In the genomic region with DNA sequence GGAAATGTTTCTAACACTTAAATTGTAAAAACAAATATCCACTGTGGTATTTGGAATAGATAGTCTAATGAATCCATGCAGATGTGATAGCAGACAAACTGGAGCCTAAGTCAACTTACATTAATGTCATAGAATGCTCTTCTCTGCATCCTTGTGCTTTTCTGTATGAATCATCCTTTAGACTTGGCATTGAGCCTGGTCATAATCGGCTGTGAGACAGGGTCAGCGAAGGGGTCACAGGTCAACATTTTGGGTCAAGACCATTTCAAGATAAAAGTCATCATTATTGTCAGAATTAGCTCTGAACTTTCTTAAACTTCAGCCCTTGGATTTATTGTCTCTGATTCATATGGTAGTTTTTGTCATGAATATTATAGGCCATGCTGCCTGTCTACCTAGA, we compare ENCODE assay signal across 25 mouse cellular contexts. TPM values are rescaled to one million over a fixed set of nuclear protein-coding genes. Genes with fewer than 3 reads are reported as not detected.
DNase-seq lines count a peak whose midpoint lies in the region; ATAC-seq lines count a peak whose summit lies in the region.
"Had no signal": no experiment of that assay in that cellular context is flagged by ENCODE, and none has a peak within 500 bp of the region (broad histone marks: within the 10 kb centered on the region; RNA-seq: fewer than 3 reads in every experiment).

No protein-coding gene starts in this region.

- no peak overlapping the region for H3K4me2 ChIP-seq in limb, embryonic 11.5 days (ENCODE audit: low read depth, severe bottlenecking)
- H3K4me2 ChIP-seq: forebrain, embryonic 13.5 days; hindbrain, embryonic 13.5 days; limb, embryonic 15.5 days; lung, embryonic 15.5 days had no signal

- H3K9ac ChIP-seq in limb, embryonic 11.5 days (ENCODE audit: low read length): no peak overlapping the region
- H3K9ac ChIP-seq: forebrain, embryonic 13.5 days; hindbrain, embryonic 13.5 days; limb, embryonic 15.5 days; liver, embryonic 14.5 days; lung, embryonic 15.5 days had no signal

- no peak overlapping the region for H3K4me3 ChIP-seq in limb, embryonic 11.5 days (ENCODE audit: low read depth, low read length)
- H3K4me3 ChIP-seq in limb, embryonic 10.5 days: no peak overlapping the region
- H3K4me3 ChIP-seq: forebrain, embryonic 13.5 days; heart, adult 2 months; hindbrain, embryonic 13.5 days; limb, embryonic 15.5 days; lung, embryonic 15.5 days; midbrain, embryonic 10.5 days had no signal

- H3K4me1 ChIP-seq in limb, embryonic 11.5 days (ENCODE audit: control insufficient read depth, insufficient read depth, low read length): no peaks in the 10 kb centered on the region
- H3K4me1 ChIP-seq in limb, embryonic 10.5 days: no peaks in the 10 kb centered on the region
- H3K4me1 ChIP-seq: forebrain, embryonic 13.5 days; hindbrain, embryonic 13.5 days; limb, embryonic 15.5 days; lung, embryonic 15.5 days had no signal

- H3K36me3 ChIP-seq in limb, embryonic 11.5 days (ENCODE audit: control insufficient read depth, insufficient read depth, low read length): no peaks in the 10 kb centered on the region
- peaks cover 31% of the 10 kb centered on the region for H3K36me3 ChIP-seq in limb, embryonic 10.5 days
- H3K36me3 ChIP-seq: limb, embryonic 15.5 days; lung, embryonic 15.5 days had no signal

- ATAC-seq in limb, embryonic 11.5 days (ENCODE audit: insufficient number of reproducible peaks, low FRiP score, low TSS enrichment, low read depth): no peak
- no peak for ATAC-seq in inflammation-experienced regulatory T-cells, adult 6 months
- ATAC-seq: forebrain, embryonic 13.5 days had no signal

- WGBS in limb, embryonic 11.5 days: 74% methylated on average over 2 of the region's 2 CpGs
- WGBS in limb, embryonic 10.5 days: 80% methylated on average over 2 of the region's 2 CpGs

- H3K9me3 ChIP-seq in limb, embryonic 11.5 days (ENCODE audit: control insufficient read depth, low read length): no peaks in the 10 kb centered on the region
- no peaks in the 10 kb centered on the region for H3K9me3 ChIP-seq in limb, embryonic 10.5 days (replicated peaks)
- H3K9me3 ChIP-seq: forebrain, embryonic 13.5 days; hindbrain, embryonic 13.5 days; limb, embryonic 15.5 days; lung, embryonic 15.5 days; midbrain, embryonic 10.5 days had no signal

- DNase-seq in limb, embryonic 11.5 days (ENCODE audit: low spot score): peak; percentile 11
- no peak for DNase-seq in limb, embryonic 10.5 days (ENCODE audit: low spot score)
- peak; percentile 41 for DNase-seq in Muller cell, postnatal 12 days (ENCODE audit: inconsistent ontology term)
- peak; percentile 32 for DNase-seq in adrenal gland, postnatal 10 days
- DNase-seq in layer of hippocampus, adult 9-11 months: no peak
- DNase-seq in right cerebral cortex, postnatal 10 days (ENCODE audit: low spot score in 2 of 2): no peak
- DNase-seq: cerebellum, adult 11-12 months; cerebellum, postnatal 36 days; embryo, embryonic 11 days; gastrocnemius, postnatal 36 days; heart, adult 2 months; heart, postnatal 36 days; kidney, adult 2 months; kidney, postnatal 14 days; right cerebral cortex, postnatal 14 days; thymus, postnatal 14 days had no signal

- H3K27ac ChIP-seq in limb, embryonic 11.5 days (replicated peaks; ENCODE audit: low read depth, low read length): no peak overlapping the region
- no peak overlapping the region for H3K27ac ChIP-seq in limb, embryonic 10.5 days
- H3K27ac ChIP-seq: forebrain, embryonic 13.5 days; heart, adult 2 months; hindbrain, embryonic 13.5 days; limb, embryonic 15.5 days; liver, embryonic 14.5 days; lung, embryonic 15.5 days; midbrain, embryonic 10.5 days had no signal

- H3K27me3 ChIP-seq in limb, embryonic 11.5 days (ENCODE audit: control insufficient read depth, insufficient read depth, low read length): no peaks in the 10 kb centered on the region
- H3K27me3 ChIP-seq in limb, embryonic 10.5 days (ENCODE audit: low read depth, poor library complexity, severe bottlenecking): no peaks in the 10 kb centered on the region
- H3K27me3 ChIP-seq: forebrain, embryonic 13.5 days; hindbrain, embryonic 13.5 days; limb, embryonic 15.5 days; lung, embryonic 15.5 days had no signal

RNA-seq across cellular contexts. Expression of gene Gm17509, which starts 45.3 kb away (rescaled TPM):
- 0.17 and 0.41 TPM in 2 replicates for polyA plus RNA-seq in limb, embryonic 11.5 days (2014; fragmentation: Nextera tagmentation; extraction: Ambion mirVana)
- 0.39 and 0.44 TPM in 2 replicates for polyA plus RNA-seq in limb, embryonic 10.5 days (2016; fragmentation: Nextera tagmentation; extraction: Ambion mirVana)
- under 1 TPM; 0.15 to 0.18 TPM for total RNA-seq in adrenal gland, postnatal 10 days (2021)
- polyA plus RNA-seq in inflammation-experienced regulatory T-cells, adult 6 months (2017; shearing (Covaris generic)): under 1 TPM in 2 of 3 experiments, not detected in 1; 0.15 to 0.26 TPM
- total RNA-seq: gastrocnemius, adult 18-20 months; gastrocnemius, postnatal 36 days; heart, adult 2 months; heart, postnatal 36 days had no signal
- polyA plus RNA-seq: heart, adult 2 months; heart, embryonic 14.5 days; kidney, adult 2 months; lung, embryonic 15.5 days had no signal

RNA-seq across cellular contexts. Expression of gene Emb, which starts 57.8 kb away (rescaled TPM):
- 38.7 and 39.9 TPM in 2 replicates for polyA plus RNA-seq in limb, embryonic 11.5 days (2014; fragmentation: Nextera tagmentation; extraction: Ambion mirVana)
- polyA plus RNA-seq in limb, embryonic 10.5 days (2016; fragmentation: Nextera tagmentation; extraction: Ambion mirVana): 56.0 and 63.2 TPM in 2 replicates
- total RNA-seq in adrenal gland, postnatal 10 days (2021): 10 to 100 TPM; 30.4 to 35.0 TPM
- polyA plus RNA-seq in inflammation-experienced regulatory T-cells, adult 6 months (2017; shearing (Covaris generic)): 100 to 1,000 TPM; 155 to 201 (median 196) TPM

Comparison
In these comparisons a context has a peak if more than half of its experiments do, and no peak if none do; other contexts are left out.
1. DNase-seq: peak in limb, embryonic 11.5 days (single experiment), Muller cell, postnatal 12 days (single experiment) and adrenal gland, postnatal 10 days (single experiment); none in limb, embryonic 10.5 days (single experiment), layer of hippocampus, adult 9-11 months (single experiment) and right cerebral cortex, postnatal 10 days (0 of 2).